Mouse (Mus musculus): ENCODE results near the gene Mrps5.

Mrps5 gene

GRCm38 (mm10) chr2:127619311-127619710 is 32.3 kb downstream of the Mrps5 start:
- DNase-seq (ENCODE audit: low spot score) = no peak

DNA sequence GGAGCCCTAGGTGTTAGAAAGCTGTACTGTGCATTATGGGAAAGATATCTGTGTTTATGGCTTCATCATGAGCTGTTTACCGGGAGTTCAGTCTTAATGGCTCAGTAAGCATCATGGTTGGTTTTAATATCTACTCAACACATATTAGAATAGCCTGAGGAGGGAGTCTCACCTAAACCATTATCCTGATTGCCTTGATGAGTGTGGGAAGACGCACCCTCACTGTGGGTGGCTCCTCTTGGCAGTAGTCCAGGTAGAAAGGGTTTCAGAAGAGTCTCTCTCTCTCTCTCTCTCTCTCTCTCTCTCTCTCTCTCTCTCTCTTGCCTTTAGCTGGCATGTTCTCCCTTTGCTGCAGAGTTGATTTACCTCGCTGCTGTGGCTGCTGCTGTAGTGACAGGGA is 35.0 kb downstream of the Mrps5 start:
- DNase-seq (ENCODE audit: low spot score) = no peak

- DNase-seq (ENCODE audit: low spot score) = no peak
Observed at GRCm38 (mm10) chr2:127624786-127625185, 37.8 kb downstream of the Mrps5 start.

- DNase-seq (ENCODE audit: low spot score) = no peak
Observed at GRCm38 (mm10) chr2:127625659-127626058, 38.6 kb downstream of the Mrps5 start.

- no peak for DNase-seq (ENCODE audit: low spot score)
Observed at GRCm38 (mm10) chr2:127627354-127627753, 40.3 kb downstream of the Mrps5 start.

- no peak for DNase-seq (ENCODE audit: low spot score)
Observed at GRCm38 (mm10) chr2:127627990-127628570, 41.1 kb downstream of the Mrps5 start.

GRCm38 (mm10) chr2:127632601-127633000 is 45.6 kb downstream of the Mrps5 start:
- no peak for DNase-seq (ENCODE audit: low spot score)

DNA sequence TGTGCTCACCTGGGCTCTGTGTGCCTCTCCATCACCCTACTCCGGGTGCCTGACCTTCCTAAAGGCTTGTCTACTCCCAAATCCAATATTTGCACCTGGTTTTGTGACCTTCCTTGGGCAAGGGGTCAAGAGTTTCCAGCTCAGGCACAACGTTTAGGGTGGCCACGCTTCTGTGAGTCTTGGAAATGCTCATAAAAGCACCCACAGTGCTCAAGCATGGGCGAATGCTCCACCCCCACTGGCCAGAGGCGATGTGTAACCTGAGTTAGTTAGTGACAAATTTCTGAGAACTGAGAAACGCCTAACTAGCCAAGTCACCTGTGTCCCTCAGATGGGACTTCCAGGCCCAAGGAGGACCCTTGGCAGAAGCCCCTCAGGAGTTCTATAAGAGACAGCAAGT is 48.6 kb downstream of the Mrps5 start:
- DNase-seq (ENCODE audit: low spot score) = no peak

DNA sequence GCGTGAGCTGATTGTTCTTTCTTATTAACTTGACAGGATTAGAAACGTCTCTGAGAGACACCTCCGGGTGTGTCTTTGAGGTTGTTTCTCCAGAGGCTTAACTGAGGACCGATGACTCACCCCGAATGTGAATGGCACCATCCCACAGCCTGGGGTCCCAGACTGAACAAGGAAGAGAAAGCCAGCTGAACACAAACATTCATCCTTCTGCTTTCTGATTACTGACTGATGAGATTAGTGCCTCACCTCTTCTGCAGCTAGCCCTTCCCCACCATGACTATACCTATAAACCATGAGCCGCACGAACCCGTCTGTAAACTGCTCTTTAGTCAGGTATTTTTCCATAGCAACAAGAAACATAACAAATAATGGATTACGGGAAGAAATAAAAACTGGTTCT is 52.0 kb downstream of the Mrps5 start:
- no peak for DNase-seq (ENCODE audit: low spot score)

- no peak for DNase-seq (ENCODE audit: low spot score)
Observed at GRCm38 (mm10) chr2:127643728-127644704, 57.0 kb downstream of the Mrps5 start.

- DNase-seq (ENCODE audit: low spot score) = no peak
Observed at GRCm38 (mm10) chr2:127646875-127647274, 59.9 kb downstream of the Mrps5 start.

- no peak for DNase-seq (ENCODE audit: low spot score)
Observed at GRCm38 (mm10) chr2:127648145-127648544, 61.1 kb downstream of the Mrps5 start.

DNA sequence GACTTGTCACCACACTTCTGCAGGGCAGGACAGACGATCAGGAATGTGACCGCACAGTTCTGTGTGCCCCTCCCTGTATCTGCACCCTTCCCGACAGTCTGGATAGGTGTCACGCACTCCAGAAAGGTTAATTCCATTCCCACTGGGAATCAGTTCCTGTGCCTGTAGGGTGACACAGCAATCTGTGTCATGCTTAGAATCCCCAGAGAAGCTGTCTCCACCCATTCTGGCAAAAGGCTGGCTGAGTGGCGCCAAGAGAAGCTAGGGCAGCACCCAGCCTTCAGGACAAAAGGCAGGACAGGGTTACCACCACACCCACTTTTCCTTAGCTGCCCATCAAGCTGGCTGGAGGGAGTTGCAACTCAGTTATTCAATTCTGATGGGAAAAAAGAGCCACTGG is 62.9 kb downstream of the Mrps5 start:
- DNase-seq (ENCODE audit: low spot score) = no peak

DNA sequence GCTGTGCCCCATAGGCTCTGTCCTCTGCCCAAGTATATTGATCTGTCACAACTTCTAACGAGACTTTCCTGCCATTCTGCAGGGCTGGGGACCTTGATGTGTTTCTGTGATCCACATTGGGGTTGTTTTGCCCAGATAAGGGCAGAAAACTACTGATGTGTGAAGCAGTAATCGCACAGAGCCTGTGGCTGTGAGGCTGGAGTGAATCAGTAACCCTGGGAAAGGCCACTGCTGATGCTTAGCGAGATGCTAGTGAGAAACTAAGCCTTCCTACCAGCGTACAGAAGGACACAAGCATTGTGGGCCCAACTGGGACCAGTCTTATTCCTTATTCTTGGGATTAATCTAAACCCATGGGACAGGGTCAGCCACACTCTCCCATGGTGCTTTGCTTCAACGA is 64.6 kb downstream of the Mrps5 start:
- no peak for DNase-seq (ENCODE audit: low spot score)

DNA sequence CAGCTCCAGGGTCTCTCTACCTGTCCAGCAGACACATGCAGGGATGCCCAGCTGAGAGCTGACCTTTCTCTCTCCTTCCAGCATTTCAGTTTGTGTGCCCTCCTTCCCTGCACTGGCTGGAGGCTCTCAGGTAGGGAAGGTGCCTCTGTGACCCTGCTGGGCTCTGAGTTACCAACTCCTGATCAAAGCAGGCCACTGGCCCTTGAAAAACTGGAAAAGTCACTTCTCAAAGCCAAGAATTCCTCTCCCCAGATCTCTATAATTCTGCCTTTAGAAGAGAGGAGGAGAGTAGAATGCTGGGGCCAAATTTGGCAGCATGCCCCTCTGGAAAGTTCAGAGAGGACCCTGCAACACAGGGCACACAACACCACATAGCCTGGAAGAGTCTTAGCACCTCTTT is 65.3 kb downstream of the Mrps5 start:
- DNase-seq (ENCODE audit: low spot score) = no peak

GRCm38 (mm10) chr2:127652805-127653204 is 65.8 kb downstream of the Mrps5 start:
- DNase-seq (ENCODE audit: low spot score) = no peak

DNA sequence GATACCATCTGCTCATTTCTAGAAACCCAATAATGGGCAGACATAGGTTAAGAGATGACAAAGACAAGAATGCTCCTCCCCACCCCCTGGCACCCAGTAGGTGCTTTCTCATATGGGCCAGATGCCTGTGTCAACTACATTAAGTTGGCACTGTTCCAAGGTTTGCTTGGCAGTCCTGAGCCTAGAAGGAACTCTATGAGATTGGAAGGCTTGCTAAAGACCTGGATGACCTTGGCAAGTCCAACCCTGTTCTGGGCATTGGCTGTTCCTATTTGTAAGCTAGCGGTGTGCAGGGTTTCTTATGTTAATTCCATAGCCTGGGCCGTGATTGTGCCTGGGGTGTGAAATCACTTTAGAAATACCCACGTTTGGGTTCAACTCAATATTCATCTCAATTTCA is 67.8 kb downstream of the Mrps5 start:
- no peak for DNase-seq (ENCODE audit: low spot score)

GRCm38 (mm10) chr2:127655419-127655818 is 68.4 kb downstream of the Mrps5 start:
- no peak for DNase-seq (ENCODE audit: low spot score)

GRCm38 (mm10) chr2:127656086-127656720 is 69.2 kb downstream of the Mrps5 start, which contains the start of gene Mal:
Mal (minus strand) TSS chr2:127656695.
- no peak for DNase-seq (ENCODE audit: low spot score)
